Mouse (Mus musculus): Measurements from ENCODE around the gene Olfr521. TPM values are rescaled to one million over a fixed set of nuclear protein-coding genes. Genes with fewer than 3 reads are reported as not detected.
"Not testable (repeated sequence)": the region's sequence is repeated elsewhere in the genome, so short reads cannot be mapped to it uniquely, and the experiment has no call there.

The Olfr521 gene
- total RNA-seq, 2 experiments from 2014 or later: not detected

GRCm38 (mm10) chr7:99804033-99804432 lies 40.7 kb downstream of the Olfr521 start:
- ATAC-seq (replicated peaks; ENCODE audit: low FRiP score, poor library complexity, severe bottlenecking): peak; percentile 60

GRCm38 (mm10) chr7:99805340-99805739 lies 42.0 kb downstream of the Olfr521 start:
- ATAC-seq (replicated peaks; ENCODE audit: low FRiP score, poor library complexity, severe bottlenecking): no peak

GRCm38 (mm10) chr7:99807043-99807442 lies 43.7 kb downstream of the Olfr521 start:
- not testable (repeated sequence) for ATAC-seq (replicated peaks; ENCODE audit: low FRiP score, poor library complexity, severe bottlenecking)

- ATAC-seq (replicated peaks; ENCODE audit: low FRiP score, poor library complexity, severe bottlenecking): no peak
Measured at GRCm38 (mm10) chr7:99810814-99811213, 47.5 kb downstream of the Olfr521 start.

GRCm38 (mm10) chr7:99811661-99812060 lies 48.4 kb downstream of the Olfr521 start:
- ATAC-seq (replicated peaks; ENCODE audit: low FRiP score, poor library complexity, severe bottlenecking): no peak

DNA sequence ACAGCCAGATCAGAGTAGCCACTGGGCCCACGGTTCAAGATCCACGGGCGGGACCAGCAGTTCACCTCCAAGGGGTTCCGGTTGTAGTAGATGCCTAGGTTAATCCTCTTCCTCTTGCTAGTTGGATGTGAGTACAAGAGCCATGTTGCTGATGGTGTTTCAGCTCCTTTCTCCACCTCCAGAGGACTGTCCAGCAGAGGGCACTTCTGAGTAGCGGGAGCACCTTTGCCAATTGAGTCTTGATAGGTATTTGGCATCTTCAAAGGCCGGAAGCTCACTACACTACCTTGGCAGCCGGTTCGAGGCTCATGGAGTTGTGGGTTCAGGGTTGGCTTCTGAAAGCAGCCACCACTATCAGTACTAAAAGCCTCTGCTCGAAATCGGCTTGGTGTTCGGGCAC lies 50.1 kb downstream of the Olfr521 start:
- ATAC-seq (replicated peaks; ENCODE audit: low FRiP score, poor library complexity, severe bottlenecking): peak; percentile 72

- ATAC-seq (replicated peaks; ENCODE audit: low FRiP score, poor library complexity, severe bottlenecking): not testable (repeated sequence)
Measured at GRCm38 (mm10) chr7:99818181-99818725, 54.9 kb downstream of the Olfr521 start.

Other genes starting within 250 kb of the Olfr521 start
- 185 and 204 TPM in 2 replicates for gene Arrb1, start 228.0 kb upstream of the Olfr521 start, total RNA-seq (2015; ENCODE audit: low replicate concordance)
- gene Arrb1, start 228.0 kb upstream of the Olfr521 start, total RNA-seq (2017; ENCODE audit: low replicate concordance): 636 and 742 TPM in 2 replicates
- gene Tpbgl, start 136.4 kb upstream of the Olfr521 start, total RNA-seq (2015; ENCODE audit: low replicate concordance): not detected in 2 replicates
- not detected in 2 replicates for gene Tpbgl, start 136.4 kb upstream of the Olfr521 start, total RNA-seq (2017; ENCODE audit: low replicate concordance)
- gene Slco2b1, start 52.2 kb upstream of the Olfr521 start, total RNA-seq (2015; ENCODE audit: low replicate concordance): 2.3 and 3.3 TPM in 2 replicates
- gene Slco2b1, start 52.2 kb upstream of the Olfr521 start, total RNA-seq (2017; ENCODE audit: low replicate concordance): 1.3 and 4.6 TPM in 2 replicates
- gene Olfr520, start 33.2 kb upstream of the Olfr521 start, total RNA-seq (2015; ENCODE audit: low replicate concordance): not detected in 2 replicates
- not detected in 2 replicates for gene Olfr520, start 33.2 kb upstream of the Olfr521 start, total RNA-seq (2017; ENCODE audit: low replicate concordance)
- 3.8 and 6.5 TPM in 2 replicates for gene Neu3, start 64.9 kb downstream of the Olfr521 start, total RNA-seq (2015; ENCODE audit: low replicate concordance)
- 11.9 and 12.8 TPM in 2 replicates for gene Neu3, start 64.9 kb downstream of the Olfr521 start, total RNA-seq (2017; ENCODE audit: low replicate concordance)
- not detected in 2 replicates for gene Xrra1, start 95.6 kb downstream of the Olfr521 start, total RNA-seq (2015; ENCODE audit: low replicate concordance)
- gene Xrra1, start 95.6 kb downstream of the Olfr521 start, total RNA-seq (2017; ENCODE audit: low replicate concordance): not detected in 2 replicates
- 58.4 and 63.5 TPM in 2 replicates for gene Spcs2, start 100.0 kb downstream of the Olfr521 start, total RNA-seq (2015; ENCODE audit: low replicate concordance)
- gene Spcs2, start 100.0 kb downstream of the Olfr521 start, total RNA-seq (2017; ENCODE audit: low replicate concordance): 51.9 and 60.6 TPM in 2 replicates
- 2.3 and 5.6 TPM in 2 replicates for gene Rnf169, start 216.9 kb downstream of the Olfr521 start, total RNA-seq (2015; ENCODE audit: low replicate concordance)
- 4.0 and 5.3 TPM in 2 replicates for gene Rnf169, start 216.9 kb downstream of the Olfr521 start, total RNA-seq (2017; ENCODE audit: low replicate concordance)
- not detected in 2 replicates for gene Chrdl2, start 242.7 kb downstream of the Olfr521 start, total RNA-seq (2015; ENCODE audit: low replicate concordance)
- gene Chrdl2, start 242.7 kb downstream of the Olfr521 start, total RNA-seq (2017; ENCODE audit: low replicate concordance): not detected in 2 replicates